8 mouse cellular contexts compared by ENCODE assay signal in the genomic region with DNA sequence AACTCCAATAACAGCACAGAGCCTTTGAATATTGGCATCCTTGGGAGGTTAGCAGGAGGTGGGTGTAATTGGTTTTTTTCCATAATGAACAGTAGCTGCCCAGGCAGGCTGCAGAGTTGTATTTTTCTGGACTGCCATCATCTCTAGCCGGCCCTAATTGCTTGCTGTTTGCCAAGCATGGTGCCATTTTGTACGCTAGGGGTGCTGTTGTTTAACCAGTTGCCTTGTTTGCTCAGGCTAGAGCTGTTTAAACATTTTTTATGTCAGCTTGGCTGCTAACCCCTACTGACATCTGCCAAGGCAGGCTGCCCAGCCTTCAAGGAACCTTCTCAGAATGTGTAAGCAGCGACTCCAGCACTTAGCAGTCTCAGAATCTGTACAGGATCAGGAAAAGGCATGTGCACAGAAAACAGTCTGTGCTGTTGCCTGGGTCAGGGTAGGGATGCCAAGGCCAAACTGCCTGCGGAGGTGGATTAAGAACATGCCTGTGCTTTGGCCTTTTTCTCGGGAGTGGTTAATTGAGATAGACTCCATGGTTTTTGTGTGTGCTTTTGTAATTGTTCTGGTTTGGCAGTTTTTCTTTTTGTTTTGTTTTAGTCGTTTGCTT. TPM values are rescaled to one million over a fixed set of nuclear protein-coding genes. Genes with fewer than 3 reads are reported as not detected.
DNase-seq lines count a peak whose midpoint lies in the region; ATAC-seq lines count a peak whose summit lies in the region.
"Had no signal": no experiment of that assay in that cellular context is flagged by ENCODE, and none has a peak within 500 bp of the region (broad histone marks: within the 10 kb centered on the region; RNA-seq: fewer than 3 reads in every experiment).

No protein-coding gene starts in this region.

- no peak overlapping the region for H3K27ac ChIP-seq in midbrain, embryonic 15.5 days

- 0 out of 2 replicates have a peak, but pooled peaks cover 2% of the 10 kb centered on the region for H3K4me1 ChIP-seq in midbrain, embryonic 15.5 days

- peak; percentile 12 for DNase-seq in ES-CJ7 (ENCODE audit: low read depth, low spot score)
- peak; percentile 33 for DNase-seq in adrenal gland, adult 2 months
- peak; percentile 46 for DNase-seq in fat pad, adult 2 months (ENCODE audit: extremely low read depth, low read depth, low spot score)
- DNase-seq in heart, postnatal 36 days, result peak; percentile 8 to 13
- peak; percentile 38 to 41 for DNase-seq in left cerebral cortex, adult 18-20 months (ENCODE audit: low spot score in 2 of 2)
- peak; percentile 2 to 40 for DNase-seq in urinary bladder, postnatal 36 days (ENCODE audit: low spot score in 2 of 2)

- no peaks in the 10 kb centered on the region for H3K36me3 ChIP-seq in midbrain, embryonic 15.5 days (replicated peaks)

- H3K9ac ChIP-seq in midbrain, embryonic 15.5 days, result no peak overlapping the region

- peak; percentile 90 for ATAC-seq in midbrain, embryonic 15.5 days (replicated peaks)

- no peaks in the 10 kb centered on the region for H3K27me3 ChIP-seq in midbrain, embryonic 15.5 days (replicated peaks)

- WGBS in midbrain, embryonic 15.5 days, result 40% methylated on average over 6 of the region's 6 CpGs

- no peak overlapping the region for H3K4me3 ChIP-seq in midbrain, embryonic 15.5 days
- H3K4me3 ChIP-seq: erythroblast, embryonic 14.5 days had no signal

- intact Hi-C loops in heart, postnatal 36 days (cut with DNase I), result loop anchor here (1.0 to 2.0 kb wide), 2 partner anchors 297 to 1170 kb away; no protein-coding TSS in a partner anchor

- no peaks in the 10 kb centered on the region for H3K9me3 ChIP-seq in midbrain, embryonic 15.5 days

- no peak overlapping the region for H3K4me2 ChIP-seq in midbrain, embryonic 15.5 days

RNA-seq across cellular contexts. Expression of a gene that starts 14.5 kb away (rescaled TPM):
- not detected for total RNA-seq in adrenal gland, adult 2 months (2021)
- polyA plus RNA-seq in adrenal gland, adult 2 months (2012; rRNA removed), result not detected in 2 replicates
- not detected for total RNA-seq in heart, postnatal 36 days (2021)
- under 1 TPM; 0.46 to 0.49 TPM for total RNA-seq in left cerebral cortex, adult 18-20 months (2021)
- 2.6 and 3.5 TPM in 2 replicates for polyA plus RNA-seq in midbrain, embryonic 15.5 days (2015; fragmentation: Nextera tagmentation; extraction: Ambion mirVana)
- polyA plus RNA-seq: erythroblast, embryonic 14.5 days had no signal
